Mouse (Mus musculus): ENCODE measurements at regions not wholly inside any gene's neighbourhood (a gene's known extent, or its start where the extent isn't known, plus 50 kb on each side); places are given as distances from the start of the nearest gene placed in this dataset.

- TF ChIP-seq FLI1 (IDR thresholded peaks at IDR 0.05; ENCODE audit: low read length) = no peak
- no peak for TF ChIP-seq GATA1 (IDR thresholded peaks at IDR 0.05; ENCODE audit: borderline replicate concordance, low read length)
Measured at GRCm38 (mm10) chr10:37668827-37669226, 530.1 kb upstream of the Marcks start.
